Mouse (Mus musculus): ENCODE measurements around the gene Cntn4. TPM values are rescaled to one million over a fixed set of nuclear protein-coding genes. Genes with fewer than 3 reads are reported as not detected.

Cntn4 gene
- polyA plus RNA-seq, 1 experiment from 2014 or later = 5.3 TPM

- H3K9me3 ChIP-seq = no peaks in the 10 kb centered on the region
- H3K4me3 ChIP-seq = no peak overlapping the region
- WGBS = 79% methylated on average over 2 of the region's 2 CpGs
- H3K36me3 ChIP-seq = no peaks in the 10 kb centered on the region
- H3K9ac ChIP-seq = no peak overlapping the region
- no peaks in the 10 kb centered on the region for H3K27me3 ChIP-seq
- H3K4me1 ChIP-seq = no peaks in the 10 kb centered on the region
- no peak overlapping the region for H3K27ac ChIP-seq
- H3K4me2 ChIP-seq (replicated peaks) = no peak overlapping the region
- ATAC-seq (ENCODE audit: insufficient number of reproducible peaks, insufficient read depth, low FRiP score, low TSS enrichment) = no peak
Measured at GRCm38 (mm10) chr6:106471840-106472608, 794.6 kb downstream of the Cntn4 start.

DNA sequence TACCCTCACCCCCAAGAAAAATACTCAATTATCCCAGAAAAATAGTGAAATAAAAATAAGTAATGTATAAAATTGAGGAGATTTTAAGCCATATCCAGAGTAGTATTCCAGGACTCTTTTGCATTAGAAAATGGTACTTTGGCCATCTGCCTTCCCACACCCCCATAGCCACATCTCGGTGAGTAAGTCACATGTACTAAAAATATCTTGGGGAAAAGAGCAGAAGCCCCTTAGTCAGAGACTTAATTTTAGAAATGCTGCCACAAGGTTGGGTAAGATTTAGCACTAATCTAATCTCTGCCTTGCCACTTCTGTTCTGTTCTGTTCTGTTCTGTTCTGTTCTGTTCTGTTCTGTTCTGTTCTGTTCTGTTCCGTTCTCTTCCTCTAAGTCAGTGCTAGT is 796.4 kb downstream of the Cntn4 start:
- WGBS = 86% methylated on average over 2 of the region's 2 CpGs
- no peaks in the 10 kb centered on the region for H3K36me3 ChIP-seq
- ATAC-seq (ENCODE audit: insufficient number of reproducible peaks, insufficient read depth, low FRiP score, low TSS enrichment) = no peak

DNA sequence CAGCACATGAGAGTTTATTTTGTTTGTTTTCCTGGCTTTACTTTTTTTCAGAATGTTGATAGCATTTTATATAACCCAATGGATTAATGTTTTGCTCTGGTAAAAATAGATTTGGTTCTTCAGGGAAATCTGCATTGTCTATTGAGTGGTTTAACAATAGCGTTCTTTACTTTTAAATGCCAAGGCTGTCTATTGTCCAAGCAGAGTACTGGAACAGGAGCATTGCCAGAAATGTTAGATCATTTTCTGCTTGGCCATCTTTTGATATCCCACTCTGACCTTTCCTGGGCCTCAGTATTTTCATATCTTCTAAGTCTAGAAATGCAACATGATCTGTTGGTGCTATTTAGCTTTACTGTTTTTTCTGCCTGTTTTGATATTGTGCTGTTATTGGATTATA is 804.1 kb downstream of the Cntn4 start:
- WGBS = 72% methylated on average over 1 of the region's 1 CpGs
- Histone ChIP-seq H3K9me3 (no peaks in the 10 kb centered on the region), H3K4me2 (replicated peaks) (no peak overlapping the region), H3K9ac (no peak overlapping the region), H3K27ac (no peak overlapping the region), H3K4me3 (no peak overlapping the region), H3K27me3 (no peaks in the 10 kb centered on the region), H3K36me3 (no peaks in the 10 kb centered on the region), H3K4me1 (no peaks in the 10 kb centered on the region)
- no peak for ATAC-seq (ENCODE audit: insufficient number of reproducible peaks, insufficient read depth, low FRiP score, low TSS enrichment)

More for the DNA sequence above, 796.4 kb downstream of the Cntn4 start:
- no peaks in the 10 kb centered on the region for H3K9me3 ChIP-seq
- H3K4me3 ChIP-seq = no peak overlapping the region
- no peak overlapping the region for H3K4me2 ChIP-seq (replicated peaks)
- H3K27me3 ChIP-seq = no peaks in the 10 kb centered on the region
- H3K27ac ChIP-seq = no peak overlapping the region
- no peak overlapping the region for H3K9ac ChIP-seq
- no peaks in the 10 kb centered on the region for H3K4me1 ChIP-seq

GRCm38 (mm10) chr6:106496303-106496702 is 818.8 kb downstream of the Cntn4 start:
- H3K27me3 ChIP-seq = no peaks in the 10 kb centered on the region
- no peaks in the 10 kb centered on the region for H3K36me3 ChIP-seq
- no peak overlapping the region for H3K4me3 ChIP-seq
- H3K9me3 ChIP-seq = no peaks in the 10 kb centered on the region
- ATAC-seq (ENCODE audit: insufficient number of reproducible peaks, insufficient read depth, low FRiP score, low TSS enrichment) = no peak
- H3K4me2 ChIP-seq (replicated peaks) = no peak overlapping the region
- H3K9ac ChIP-seq = no peak overlapping the region
- WGBS = 84% methylated on average over 3 of the region's 3 CpGs
- H3K4me1 ChIP-seq = no peaks in the 10 kb centered on the region
- H3K27ac ChIP-seq = no peak overlapping the region

DNA sequence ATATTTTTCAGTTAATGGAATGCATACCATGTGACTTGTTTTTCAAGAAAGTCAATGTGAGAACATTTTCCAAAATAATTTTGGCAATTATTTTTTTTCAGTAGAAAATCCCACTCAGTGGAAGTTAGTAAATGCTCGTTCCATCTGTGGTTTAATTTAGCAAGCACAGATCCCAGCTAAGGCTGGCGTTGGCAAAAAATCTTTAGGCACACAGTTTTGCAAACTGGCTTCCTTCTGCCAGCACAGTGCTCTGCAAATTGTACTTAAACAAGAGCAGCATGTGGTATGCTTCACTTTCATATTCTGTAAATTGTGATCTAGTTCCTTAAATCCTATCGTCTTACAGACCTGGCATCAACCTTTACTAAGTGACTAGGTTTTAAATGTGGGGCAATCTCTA is 821.7 kb downstream of the Cntn4 start:
- 79% methylated on average over 3 of the region's 3 CpGs for WGBS
- H3K4me3 ChIP-seq = no peak overlapping the region
- ATAC-seq (ENCODE audit: insufficient number of reproducible peaks, insufficient read depth, low FRiP score, low TSS enrichment) = no peak
- no peak overlapping the region for H3K4me2 ChIP-seq (replicated peaks)
- no peaks in the 10 kb centered on the region for H3K9me3 ChIP-seq
- no peaks in the 10 kb centered on the region for H3K4me1 ChIP-seq
- H3K36me3 ChIP-seq = no peaks in the 10 kb centered on the region
- H3K9ac ChIP-seq = no peak overlapping the region
- H3K27me3 ChIP-seq = no peaks in the 10 kb centered on the region
- no peak overlapping the region for H3K27ac ChIP-seq

GRCm38 (mm10) chr6:106503961-106504360 is 826.5 kb downstream of the Cntn4 start:
- Histone ChIP-seq H3K9me3 (no peaks in the 10 kb centered on the region), H3K36me3 (no peaks in the 10 kb centered on the region), H3K4me2 (replicated peaks) (no peak overlapping the region), H3K9ac (no peak overlapping the region), H3K27ac (no peak overlapping the region), H3K27me3 (no peaks in the 10 kb centered on the region), H3K4me3 (no peak overlapping the region), H3K4me1 (no peaks in the 10 kb centered on the region)
- 79% methylated on average over 9 of the region's 9 CpGs for WGBS
- ATAC-seq (ENCODE audit: insufficient number of reproducible peaks, insufficient read depth, low FRiP score, low TSS enrichment) = no peak

DNA sequence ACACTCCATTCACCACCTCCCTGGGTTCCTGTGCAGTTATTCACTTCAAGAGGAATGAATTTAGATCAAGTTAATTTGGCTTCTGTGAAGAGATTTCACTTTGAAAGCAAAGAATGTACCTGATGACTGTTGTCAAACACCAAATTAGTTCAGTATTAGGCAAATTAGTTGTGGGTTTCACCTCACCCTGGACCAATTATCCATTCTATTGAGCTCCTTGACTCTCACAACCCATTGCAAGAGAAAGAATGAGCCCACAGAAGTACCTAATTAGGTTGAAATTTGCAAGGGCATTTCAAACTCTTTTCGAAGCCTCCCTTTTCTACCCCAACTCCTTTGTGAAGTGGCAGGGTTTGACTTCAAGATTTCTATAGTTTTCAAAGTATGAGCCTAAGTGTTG is 842.9 kb downstream of the Cntn4 start:
- Histone ChIP-seq H3K36me3 (no peaks in the 10 kb centered on the region), H3K27ac (no peak overlapping the region), H3K9me3 (no peaks in the 10 kb centered on the region), H3K4me3 (no peak overlapping the region), H3K4me2 (replicated peaks) (no peak overlapping the region), H3K27me3 (no peaks in the 10 kb centered on the region), H3K4me1 (no peaks in the 10 kb centered on the region), H3K9ac (no peak overlapping the region)
- WGBS = 75% methylated on average over 1 of the region's 1 CpGs
- no peak for ATAC-seq (ENCODE audit: insufficient number of reproducible peaks, insufficient read depth, low FRiP score, low TSS enrichment)

DNA sequence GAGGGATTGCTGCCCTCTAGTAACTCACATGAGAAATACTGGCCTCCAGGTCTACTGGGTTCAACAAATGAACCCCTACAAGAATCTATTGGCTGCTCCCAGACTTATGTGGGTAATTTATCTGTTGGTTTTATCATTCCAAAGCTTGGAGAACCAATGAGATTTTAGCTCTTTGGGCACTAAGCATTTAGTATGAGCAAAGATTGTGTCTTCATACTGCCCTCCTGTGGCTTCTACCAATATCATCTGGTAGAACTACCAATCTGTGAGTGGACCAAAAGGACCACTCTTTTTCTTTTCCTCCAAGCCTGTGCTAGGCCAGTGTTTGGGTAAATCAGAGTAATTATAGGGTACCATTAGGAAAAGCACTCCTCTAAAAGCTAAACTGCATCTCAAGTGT is 866.0 kb downstream of the Cntn4 start:
- Histone ChIP-seq H3K4me3 (no peak overlapping the region), H3K4me2 (replicated peaks) (no peak overlapping the region), H3K4me1 (no peaks in the 10 kb centered on the region), H3K9ac (no peak overlapping the region), H3K27ac (no peak overlapping the region), H3K36me3 (no peaks in the 10 kb centered on the region), H3K9me3 (no peaks in the 10 kb centered on the region), H3K27me3 (no peaks in the 10 kb centered on the region)
- no peak for ATAC-seq (ENCODE audit: insufficient number of reproducible peaks, insufficient read depth, low FRiP score, low TSS enrichment)

DNA sequence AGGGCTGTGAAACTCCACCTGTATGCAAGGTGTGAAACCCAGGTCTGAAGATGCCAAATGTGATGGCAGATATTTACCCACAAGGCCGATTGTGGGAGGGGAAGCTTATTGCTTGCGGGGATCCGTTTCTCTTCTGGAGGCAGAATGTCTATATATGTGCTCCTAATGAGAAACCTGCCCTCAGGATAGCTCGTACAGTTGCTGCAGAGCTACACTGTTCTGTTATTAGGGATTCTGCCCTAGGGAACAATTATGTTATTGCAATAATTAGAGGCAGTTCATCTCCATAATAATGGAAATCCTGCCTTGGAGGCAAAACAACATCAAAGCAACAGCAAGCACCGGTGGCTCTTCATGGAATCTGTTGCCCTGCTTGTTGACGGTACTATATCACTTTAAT is 884.2 kb downstream of the Cntn4 start:
- 70% methylated on average over 6 of the region's 6 CpGs for WGBS
- no peaks in the 10 kb centered on the region for H3K36me3 ChIP-seq
- no peak for ATAC-seq (ENCODE audit: insufficient number of reproducible peaks, insufficient read depth, low FRiP score, low TSS enrichment)
- no peak overlapping the region for H3K4me2 ChIP-seq (replicated peaks)
- H3K4me1 ChIP-seq = no peaks in the 10 kb centered on the region
- H3K27ac ChIP-seq = no peak overlapping the region
- H3K4me3 ChIP-seq = no peak overlapping the region
- no peaks in the 10 kb centered on the region for H3K9me3 ChIP-seq
- no peaks in the 10 kb centered on the region for H3K27me3 ChIP-seq
- H3K9ac ChIP-seq = no peak overlapping the region

DNA sequence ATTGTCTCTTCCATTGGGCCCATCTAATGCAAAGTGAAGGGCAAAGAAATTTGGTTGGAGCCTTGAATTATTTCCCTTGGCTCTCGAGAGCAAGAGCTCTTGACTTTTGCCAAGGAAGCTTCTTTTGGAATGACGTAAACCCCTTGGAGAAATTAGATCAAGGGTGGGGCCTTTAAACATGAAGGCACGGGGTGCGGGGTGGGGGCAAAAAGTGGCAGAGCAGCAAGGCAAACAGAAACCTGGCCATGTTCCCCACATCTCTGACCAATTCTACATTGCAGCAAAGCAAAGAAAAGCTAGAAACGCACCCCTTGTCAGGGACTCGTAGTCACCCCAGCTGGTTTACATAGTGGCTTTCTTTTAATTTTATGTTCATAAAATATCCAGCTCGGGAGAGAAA is 887.9 kb downstream of the Cntn4 start:
- Histone ChIP-seq H3K4me1 (no peaks in the 10 kb centered on the region), H3K4me2 (replicated peaks) (no peak overlapping the region), H3K9ac (no peak overlapping the region), H3K4me3 (no peak overlapping the region), H3K9me3 (no peaks in the 10 kb centered on the region), H3K27ac (no peak overlapping the region), H3K36me3 (no peaks in the 10 kb centered on the region), H3K27me3 (no peaks in the 10 kb centered on the region)
- no peak for ATAC-seq (ENCODE audit: insufficient number of reproducible peaks, insufficient read depth, low FRiP score, low TSS enrichment)
- WGBS = 81% methylated on average over 7 of the region's 7 CpGs

DNA sequence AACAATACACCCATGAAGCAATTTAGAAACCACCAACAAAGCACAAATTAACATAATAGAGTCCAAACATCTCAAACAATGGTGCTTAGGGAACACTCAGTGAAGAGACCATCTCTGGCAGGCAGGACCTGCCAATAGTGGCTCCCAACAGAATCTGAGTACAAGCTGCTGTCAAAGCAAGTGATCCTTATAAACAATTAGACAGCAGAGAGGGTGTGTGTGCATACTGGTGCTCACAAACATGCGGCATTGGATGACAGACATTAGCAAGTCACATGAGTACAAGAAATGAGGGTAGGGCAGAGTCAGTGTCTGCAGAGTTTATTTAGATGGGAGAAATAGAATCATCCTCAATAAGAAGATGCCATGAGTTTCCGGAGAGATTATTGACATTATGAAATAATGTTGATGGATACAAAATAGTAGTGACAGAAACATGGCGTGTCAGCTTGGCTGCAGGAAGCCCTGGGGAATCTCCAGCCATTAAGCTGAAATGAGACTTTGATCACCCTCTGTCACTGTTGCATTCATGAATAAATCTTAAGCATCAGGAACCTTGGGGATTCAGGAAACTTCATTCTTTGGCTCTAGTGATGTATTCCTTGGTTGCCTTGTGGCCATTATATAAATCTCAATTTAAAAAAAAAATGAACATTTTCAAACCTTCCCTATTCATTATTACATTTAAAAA is 888.5 kb downstream of the Cntn4 start:
- no peak overlapping the region for H3K27ac ChIP-seq
- no peaks in the 10 kb centered on the region for H3K9me3 ChIP-seq
- ATAC-seq (ENCODE audit: insufficient number of reproducible peaks, insufficient read depth, low FRiP score, low TSS enrichment) = no peak
- H3K4me1 ChIP-seq = no peaks in the 10 kb centered on the region
- no peaks in the 10 kb centered on the region for H3K27me3 ChIP-seq
- no peak overlapping the region for H3K9ac ChIP-seq
- no peak overlapping the region for H3K4me3 ChIP-seq
- H3K36me3 ChIP-seq = no peaks in the 10 kb centered on the region
- no peak overlapping the region for H3K4me2 ChIP-seq (replicated peaks)
- 84% methylated on average over 3 of the region's 3 CpGs for WGBS

DNA sequence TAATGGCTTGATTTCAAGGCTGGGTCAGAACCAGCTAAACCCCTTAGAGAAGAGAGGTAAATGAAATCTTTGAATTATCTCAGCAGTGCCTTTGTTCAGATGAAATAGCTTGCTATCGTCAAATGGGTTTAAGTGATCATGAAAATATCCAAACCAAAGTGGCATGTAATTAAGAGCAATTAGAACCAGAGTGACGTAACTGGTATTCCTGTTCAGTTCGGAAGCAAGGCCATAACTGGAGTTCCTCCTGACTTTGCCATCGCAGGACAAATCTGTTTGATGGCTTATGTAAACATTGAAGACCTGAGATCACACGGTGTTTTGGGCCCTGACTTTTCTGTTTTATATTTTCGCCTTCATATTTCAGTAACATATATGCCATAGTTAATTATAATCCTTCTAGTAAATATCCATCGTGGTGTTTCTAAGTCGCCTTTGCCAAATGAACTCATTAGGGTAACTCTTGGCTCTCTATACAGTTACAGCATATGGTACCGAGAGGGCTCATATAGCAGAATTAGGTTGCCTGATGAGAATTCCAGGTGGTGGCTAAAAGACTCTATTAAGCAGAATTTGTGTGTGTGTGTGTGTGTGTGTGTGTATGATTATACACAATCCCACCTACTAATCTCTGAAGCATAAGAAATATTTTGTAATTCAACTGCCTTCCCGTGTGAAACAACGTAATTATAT is 889.6 kb downstream of the Cntn4 start:
- Histone ChIP-seq H3K4me3 (no peak overlapping the region), H3K36me3 (no peaks in the 10 kb centered on the region), H3K4me2 (replicated peaks) (no peak overlapping the region), H3K27ac (no peak overlapping the region), H3K27me3 (no peaks in the 10 kb centered on the region), H3K4me1 (no peaks in the 10 kb centered on the region), H3K9me3 (no peaks in the 10 kb centered on the region), H3K9ac (no peak overlapping the region)
- WGBS = 71% methylated on average over 11 of the region's 11 CpGs
- no peak for ATAC-seq (ENCODE audit: insufficient number of reproducible peaks, insufficient read depth, low FRiP score, low TSS enrichment)
